Mouse (Mus musculus) adipocyte (in vitro differentiated cells): ENCODE measurements at regions not wholly inside any gene's neighbourhood (a gene's known extent, or its start where the extent isn't known, plus 50 kb on each side); places are given as distances from the start of the nearest gene placed in this dataset.

Source experiments
- DNase-seq: peaks from one replicate; pipeline ENCODE4 v3.0.0-alpha.2; 2016; ENCODE audit warnings: low spot score

- DNase-seq, result no peak
Observed at GRCm38 (mm10) chr3:137482546-137482945, 138.9 kb upstream of the Ddit4l start.

DNA sequence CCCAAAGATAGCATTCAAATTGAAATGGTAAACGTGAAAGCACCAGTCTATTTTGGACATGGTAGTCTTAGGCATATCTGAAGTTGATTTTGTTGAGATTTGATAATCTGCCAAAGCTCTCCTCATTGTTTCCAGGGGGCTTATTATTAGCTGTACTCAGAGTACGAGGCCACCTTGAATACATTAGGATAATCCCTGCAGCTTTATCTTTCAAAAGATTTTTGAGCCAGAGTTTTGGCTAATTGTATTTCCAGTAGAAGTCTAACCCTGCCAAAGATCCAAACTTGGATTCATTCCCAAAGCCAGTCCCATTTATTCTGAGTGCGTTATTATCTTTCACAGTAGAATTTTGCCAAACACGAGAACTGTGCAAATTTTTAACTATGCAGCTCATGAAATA is 138.4 kb upstream of the Ddit4l start:
- DNase-seq, result peak; percentile 28

GRCm38 (mm10) chr3:137489592-137489991 is 131.8 kb upstream of the Ddit4l start:
- no peak for DNase-seq

- no peak for DNase-seq
Observed at GRCm38 (mm10) chr3:137491508-137492019, 129.8 kb upstream of the Ddit4l start.

GRCm38 (mm10) chr3:137498343-137498742 is 123.1 kb upstream of the Ddit4l start:
- DNase-seq, result no peak

DNA sequence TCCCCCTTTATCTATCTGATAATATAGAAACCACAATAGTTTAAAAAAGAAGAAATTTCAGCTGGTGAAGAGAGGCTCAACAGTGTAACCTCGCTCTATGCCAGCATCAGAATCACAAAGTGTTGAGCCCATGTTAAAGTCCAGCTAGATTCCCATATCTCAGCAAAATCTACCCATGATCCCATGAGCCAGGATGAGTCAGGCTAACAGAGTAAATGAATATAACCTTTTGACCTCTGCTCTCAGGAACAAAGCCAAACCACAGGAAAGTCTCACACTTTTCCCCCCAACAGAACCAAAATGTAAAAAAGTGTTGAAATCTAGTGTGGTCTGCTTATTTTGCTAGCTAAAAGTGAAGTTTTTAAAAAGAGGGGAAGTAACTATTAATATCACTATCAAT is 110.1 kb upstream of the Ddit4l start:
- peak; percentile 20 for DNase-seq

GRCm38 (mm10) chr3:137512411-137512810 is 109.0 kb upstream of the Ddit4l start:
- DNase-seq, result no peak

GRCm38 (mm10) chr3:137513026-137513425 is 108.4 kb upstream of the Ddit4l start:
- peak; percentile 22 for DNase-seq

- no peak for DNase-seq
Observed at GRCm38 (mm10) chr3:137514238-137514637, 107.2 kb upstream of the Ddit4l start.

- DNase-seq, result no peak
Observed at GRCm38 (mm10) chr3:137517433-137517832, 104.0 kb upstream of the Ddit4l start.

DNA sequence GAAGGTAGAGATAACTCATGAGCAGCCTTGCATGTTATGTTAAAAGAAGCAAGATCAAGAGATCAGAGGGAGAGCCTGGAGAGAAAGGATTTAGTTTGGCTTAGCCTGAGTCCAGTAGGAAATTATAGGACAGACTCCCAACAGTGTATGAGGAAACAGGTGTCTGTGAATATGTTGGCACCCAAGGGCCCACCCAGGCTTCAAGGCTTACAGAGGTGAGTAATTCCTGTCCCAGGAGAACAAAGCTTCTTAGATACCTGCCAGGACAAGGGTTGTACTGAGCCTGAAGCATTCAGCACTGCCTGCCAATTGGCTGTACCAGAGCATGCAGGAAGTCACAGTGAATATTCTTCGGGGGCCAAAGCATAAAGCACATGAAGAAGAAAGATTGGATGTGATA is 101.2 kb upstream of the Ddit4l start:
- no peak for DNase-seq

GRCm38 (mm10) chr3:137525606-137526575 is 95.5 kb upstream of the Ddit4l start:
- peak; percentile 20 for DNase-seq

DNA sequence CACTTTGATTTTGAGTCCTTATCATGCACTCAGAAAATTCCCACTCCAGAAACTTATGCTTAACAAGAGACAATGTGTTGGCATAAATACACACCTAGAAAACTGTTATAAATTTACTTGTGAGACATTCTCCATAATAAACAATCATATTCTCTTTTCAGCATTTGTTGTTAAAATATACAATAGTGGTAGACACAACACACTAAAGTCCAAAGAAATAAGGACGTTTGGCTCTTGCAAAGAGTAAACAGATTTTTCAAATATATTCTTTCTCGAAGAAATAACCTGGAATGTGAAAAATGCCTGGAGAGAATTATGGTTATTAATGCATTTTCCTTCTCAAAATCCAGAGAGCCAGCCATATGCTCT is 91.8 kb upstream of the Ddit4l start:
- DNase-seq, result no peak

DNA sequence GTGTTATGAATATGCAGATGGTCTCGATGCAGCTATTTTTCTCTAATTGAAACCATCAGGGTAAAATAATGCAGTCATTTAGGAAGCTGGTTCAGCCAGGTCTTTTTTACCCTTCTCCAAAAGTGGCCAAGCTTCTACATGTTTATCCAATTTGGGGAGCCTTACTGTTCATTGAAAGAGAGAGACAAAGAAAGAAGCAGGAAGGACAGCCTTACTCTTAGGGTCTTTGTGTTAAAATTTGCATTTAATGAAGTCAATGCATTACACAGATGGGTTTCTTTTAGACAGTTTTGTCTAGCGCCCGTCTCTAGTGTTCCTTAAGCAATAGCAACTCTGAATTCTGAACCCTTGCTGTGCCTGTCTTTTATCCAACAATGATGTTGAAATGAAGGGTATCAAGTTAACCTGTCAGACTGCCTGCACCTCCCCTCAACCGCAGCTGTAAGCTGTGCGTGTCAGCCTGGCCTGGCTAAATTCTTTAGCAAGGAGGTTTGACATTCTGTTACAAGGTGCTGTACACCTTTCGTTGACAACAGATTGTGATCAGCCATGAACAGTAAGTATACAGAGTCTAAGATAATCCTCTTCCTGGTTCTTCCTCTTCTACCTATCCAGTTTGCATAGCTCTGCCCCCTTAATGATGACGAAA is 91.3 kb upstream of the Ddit4l start:
- DNase-seq, result no peak

DNA sequence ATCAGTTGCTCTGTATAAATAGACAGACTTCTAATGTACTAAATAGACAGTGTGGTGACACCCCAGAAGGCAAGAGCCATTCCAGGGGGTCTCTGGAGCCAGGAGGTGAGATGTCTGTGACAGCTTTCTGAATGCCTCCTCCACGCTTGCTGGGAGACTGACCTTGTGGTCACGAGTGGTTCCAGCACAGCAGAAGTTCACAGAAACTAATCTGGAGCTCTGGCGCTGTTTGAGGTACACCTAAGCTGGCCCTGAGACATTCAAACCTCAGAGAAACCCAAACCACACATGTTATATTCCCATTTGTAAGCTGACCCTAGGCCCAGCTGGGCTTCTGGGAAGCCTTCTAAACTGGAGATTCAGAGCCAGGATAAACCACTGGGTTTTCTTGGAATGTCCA is 79.7 kb upstream of the Ddit4l start:
- DNase-seq, result no peak

GRCm38 (mm10) chr3:137542343-137542742 is 79.1 kb upstream of the Ddit4l start:
- DNase-seq, result no peak

DNA sequence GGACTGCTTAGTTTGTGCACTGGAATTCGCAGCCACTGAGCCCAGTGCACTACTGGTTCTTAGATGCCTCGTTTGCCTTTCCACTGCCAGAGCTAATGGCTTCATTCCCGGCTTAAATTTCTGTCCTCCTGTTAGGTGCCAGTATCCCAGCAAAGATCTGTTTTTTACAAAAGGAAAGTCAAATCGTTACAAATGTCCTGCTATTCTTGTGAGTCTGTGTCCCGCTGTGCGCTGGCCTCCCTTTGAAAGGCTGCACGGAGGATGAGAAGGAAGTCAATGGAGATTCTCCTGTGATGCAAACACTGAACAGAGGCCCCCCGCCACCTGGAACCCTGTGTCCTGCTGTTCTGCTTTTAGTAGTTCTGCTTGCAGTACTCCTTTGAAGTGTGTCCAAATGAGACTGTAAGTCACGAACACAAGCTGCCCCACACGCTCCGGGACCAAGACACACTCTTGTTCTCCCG is 74.0 kb upstream of the Ddit4l start:
- no peak for DNase-seq

GRCm38 (mm10) chr3:137547938-137548337 is 73.5 kb upstream of the Ddit4l start:
- peak; percentile 62 for DNase-seq

DNA sequence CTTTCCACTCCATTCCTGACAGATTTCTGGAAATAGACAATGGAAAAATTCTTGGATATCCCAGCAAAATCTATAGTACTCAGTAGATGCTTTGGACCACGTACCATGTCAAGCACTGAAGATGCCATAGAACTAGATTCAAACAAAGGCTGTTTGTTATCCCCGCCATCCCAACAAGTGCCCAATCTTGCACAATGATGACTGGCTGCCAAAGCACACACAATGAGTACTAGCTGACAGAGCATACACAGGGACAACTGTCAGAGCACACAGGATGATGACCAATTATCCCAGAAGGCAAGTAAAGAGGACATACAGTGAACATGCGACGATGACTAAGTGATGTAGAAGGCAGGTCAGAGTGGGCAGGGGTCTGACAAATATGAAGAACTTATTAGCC is 70.7 kb upstream of the Ddit4l start:
- peak; percentile 18 for DNase-seq

GRCm38 (mm10) chr3:137552472-137553336 is 68.7 kb upstream of the Ddit4l start:
- DNase-seq, result no peak

DNA sequence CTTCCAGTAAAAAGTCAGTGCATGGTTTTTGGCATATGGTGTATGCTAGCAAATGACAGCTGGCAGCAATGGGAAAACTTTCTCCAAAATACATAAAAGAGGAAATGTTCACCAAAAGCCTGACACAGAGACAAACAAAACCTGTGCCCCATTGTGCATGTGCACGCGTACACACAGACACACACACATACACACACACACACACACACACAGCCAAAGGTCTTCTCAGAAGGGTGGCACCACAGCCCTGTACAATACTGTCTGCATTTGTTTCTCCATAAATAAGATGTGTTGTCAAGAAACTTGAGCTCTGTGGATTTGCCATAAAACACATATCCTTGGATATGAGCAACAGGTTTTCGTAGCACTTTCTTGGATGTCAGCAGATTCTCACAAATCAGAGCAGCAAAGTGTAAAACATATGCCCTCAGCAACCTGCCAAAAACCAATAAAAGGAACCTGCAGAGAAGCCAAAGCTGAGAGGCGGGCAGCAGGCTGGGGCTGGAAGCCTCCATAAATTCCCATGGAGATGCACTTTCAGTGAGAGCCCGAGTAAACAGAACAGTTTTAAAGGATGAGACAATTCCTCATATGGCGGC is 60.5 kb upstream of the Ddit4l start:
- DNase-seq, result peak; percentile 16

- DNase-seq, result no peak
Observed at GRCm38 (mm10) chr3:137561986-137562385, 59.4 kb upstream of the Ddit4l start.
